Mouse (Mus musculus) left cerebral cortex, adult 9 months (tissue): ENCODE data around the gene Slc43a2.
A peak's percentile ranks its signal among the peaks of the same experiment; 100 is the strongest.

Experiments used
- DNase-seq, 2 experiments: peaks; one replicate each; pipeline ENCODE4 v3.0.0; 2022; ENCODE audit warnings: low spot score in 2 of 2

Slc43a2 gene

GRCm38 (mm10) chr11:75531469-75532242, at the start of gene Slc43a2:
Slc43a2 (plus strand) TSS chr11:75531694.
- peak; percentile 94 to 98 for DNase-seq

GRCm38 (mm10) chr11:75486192-75486591, 45.3 kb upstream of the Slc43a2 start:
- DNase-seq: no peak

GRCm38 (mm10) chr11:75486601-75487285, 44.8 kb upstream of the Slc43a2 start, which contains the start of gene Prpf8:
Prpf8 (plus strand) TSS chr11:75486816.
- DNase-seq: peak; percentile 95 to 100

- DNase-seq: no peak
Observed at GRCm38 (mm10) chr11:75487496-75487895, 44.0 kb upstream of the Slc43a2 start.

- no peak for DNase-seq
Observed at GRCm38 (mm10) chr11:75494296-75495049, 37.0 kb upstream of the Slc43a2 start.

- no peak for DNase-seq
Observed at GRCm38 (mm10) chr11:75498126-75498525, 33.4 kb upstream of the Slc43a2 start.

GRCm38 (mm10) chr11:75508162-75508561, 23.3 kb upstream of the Slc43a2 start:
- no peak for DNase-seq

- DNase-seq: no peak
Observed at GRCm38 (mm10) chr11:75508904-75509303, 22.6 kb upstream of the Slc43a2 start.

- DNase-seq: no peak
Observed at GRCm38 (mm10) chr11:75509741-75510626, 21.5 kb upstream of the Slc43a2 start, which contains the start of gene Rilp. Rilp (plus strand) TSS chr11:75510094.

GRCm38 (mm10) chr11:75510627-75510993, 20.9 kb upstream of the Slc43a2 start:
- peak; percentile 69 to 90 for DNase-seq

GRCm38 (mm10) chr11:75511213-75511612, 20.3 kb upstream of the Slc43a2 start:
- no peak for DNase-seq

- DNase-seq: no peak
Observed at GRCm38 (mm10) chr11:75512301-75513018, 19.0 kb upstream of the Slc43a2 start.

GRCm38 (mm10) chr11:75513336-75513735, 18.2 kb upstream of the Slc43a2 start, which contains the start of gene Scarf1:
Scarf1 (plus strand) TSS chr11:75513540.
- DNase-seq: no peak

GRCm38 (mm10) chr11:75515186-75515585, 16.3 kb upstream of the Slc43a2 start:
- no peak for DNase-seq

- no peak for DNase-seq
Observed at GRCm38 (mm10) chr11:75519834-75520633, 11.5 kb upstream of the Slc43a2 start.

GRCm38 (mm10) chr11:75521609-75522008, 9.9 kb upstream of the Slc43a2 start:
- no peak for DNase-seq

GRCm38 (mm10) chr11:75522793-75523192, 8.7 kb upstream of the Slc43a2 start:
- no peak for DNase-seq

GRCm38 (mm10) chr11:75525531-75526125, 5.9 kb upstream of the Slc43a2 start:
- DNase-seq: no peak

GRCm38 (mm10) chr11:75526943-75527342, 4.6 kb upstream of the Slc43a2 start:
- DNase-seq: no peak
